Mouse (Mus musculus): ENCODE measurements around the gene Ccdc50. TPM values are rescaled to one million over a fixed set of nuclear protein-coding genes. Genes with fewer than 3 reads are reported as not detected.

Gene Ccdc50
- polyA plus RNA-seq, 1 experiment from 2014 or later: 21.3 TPM

- Histone ChIP-seq H3K27me3 (ENCODE audit: control insufficient read depth, insufficient read depth, low read length) (no peaks in the 10 kb centered on the region), H3K9ac (ENCODE audit: low read length) (no peak overlapping the region), H3K4me3 (ENCODE audit: low read depth, low read length) (no peak overlapping the region), H3K4me2 (replicated peaks; ENCODE audit: low read depth) (no peak overlapping the region), H3K27ac (replicated peaks) (no peak overlapping the region), H3K9me3 (ENCODE audit: control insufficient read depth, low read length) (no peaks in the 10 kb centered on the region), H3K4me1 (replicated peaks; ENCODE audit: control insufficient read depth, insufficient read depth) (no peaks in the 10 kb centered on the region), H3K36me3 (ENCODE audit: control insufficient read depth, insufficient read depth, low read length) (no peaks in the 10 kb centered on the region)
- DNase-seq (ENCODE audit: low spot score) (no peak), ATAC-seq (ENCODE audit: low FRiP score, low TSS enrichment) (no peak)
- 88% methylated on average over 3 of the region's 3 CpGs for WGBS
- TF ChIP-seq EP300 (optimal IDR thresholded peaks at IDR 0.05): no peak
- TF ChIP-seq CTCF (IDR thresholded peaks at IDR 0.05; ENCODE audit: low read depth): no peak
These were observed 10.5 kb downstream of the Ccdc50 start for GRCm38 (mm10) chr16:27399026-27399718.

- 87% methylated on average over 6 of the region's 6 CpGs for WGBS
- Histone ChIP-seq H3K9me3 (ENCODE audit: control insufficient read depth, low read length) (no peaks in the 10 kb centered on the region), H3K9ac (ENCODE audit: low read length) (no peak overlapping the region), H3K27me3 (ENCODE audit: control insufficient read depth, insufficient read depth, low read length) (no peaks in the 10 kb centered on the region), H3K4me2 (replicated peaks; ENCODE audit: low read depth) (no peak overlapping the region), H3K27ac (replicated peaks) (no peak overlapping the region), H3K4me3 (ENCODE audit: low read depth, low read length) (no peak overlapping the region), H3K36me3 (ENCODE audit: control insufficient read depth, insufficient read depth, low read length) (no peaks in the 10 kb centered on the region), H3K4me1 (replicated peaks; ENCODE audit: control insufficient read depth, insufficient read depth) (no peaks in the 10 kb centered on the region)
- TF ChIP-seq EP300 (optimal IDR thresholded peaks at IDR 0.05) (no peak), CTCF (IDR thresholded peaks at IDR 0.05; ENCODE audit: low read depth) (no peak)
- ATAC-seq (ENCODE audit: low FRiP score, low TSS enrichment) (no peak), DNase-seq (ENCODE audit: low spot score) (no peak)
These were observed 11.1 kb downstream of the Ccdc50 start for GRCm38 (mm10) chr16:27399719-27400253.

GRCm38 (mm10) chr16:27401579-27401978 lies 12.9 kb downstream of the Ccdc50 start:
- Histone ChIP-seq H3K36me3 (ENCODE audit: control insufficient read depth, insufficient read depth, low read length) (peaks cover under 1% of the 10 kb centered on the region; the same call in 1 of the 2 replicates), H3K4me3 (ENCODE audit: low read depth, low read length) (no peak overlapping the region), H3K27ac (replicated peaks) (no peak overlapping the region), H3K9ac (ENCODE audit: low read length) (no peak overlapping the region), H3K4me1 (replicated peaks; ENCODE audit: control insufficient read depth, insufficient read depth) (no peaks in the 10 kb centered on the region), H3K4me2 (replicated peaks; ENCODE audit: low read depth) (no peak overlapping the region), H3K27me3 (ENCODE audit: control insufficient read depth, insufficient read depth, low read length) (no peaks in the 10 kb centered on the region), H3K9me3 (ENCODE audit: control insufficient read depth, low read length) (no peaks in the 10 kb centered on the region)
- DNase-seq (ENCODE audit: low spot score) (no peak), ATAC-seq (ENCODE audit: low FRiP score, low TSS enrichment) (no peak)
- WGBS: 79% methylated on average over 2 of the region's 2 CpGs
- TF ChIP-seq CTCF (IDR thresholded peaks at IDR 0.05; ENCODE audit: low read depth): no peak
- no peak for TF ChIP-seq EP300 (optimal IDR thresholded peaks at IDR 0.05)

- ATAC-seq (ENCODE audit: low FRiP score, low TSS enrichment): no peak
- no peaks in the 10 kb centered on the region for H3K4me1 ChIP-seq (replicated peaks; ENCODE audit: control insufficient read depth, insufficient read depth)
These were observed 15.4 kb downstream of the Ccdc50 start for GRCm38 (mm10) chr16:27404107-27404506.

GRCm38 (mm10) chr16:27416937-27417584 lies 28.4 kb downstream of the Ccdc50 start:
- Histone ChIP-seq H3K9ac (ENCODE audit: low read length) (no peak overlapping the region), H3K36me3 (ENCODE audit: control insufficient read depth, insufficient read depth, low read length) (peaks cover 15% of the 10 kb centered on the region), H3K9me3 (ENCODE audit: control insufficient read depth, low read length) (no peaks in the 10 kb centered on the region), H3K4me2 (replicated peaks; ENCODE audit: low read depth) (no peak overlapping the region), H3K4me3 (ENCODE audit: low read depth, low read length) (no peak overlapping the region), H3K27ac (replicated peaks) (no peak overlapping the region), H3K4me1 (replicated peaks; ENCODE audit: control insufficient read depth, insufficient read depth) (no peaks in the 10 kb centered on the region), H3K27me3 (ENCODE audit: control insufficient read depth, insufficient read depth, low read length) (no peaks in the 10 kb centered on the region)
- DNase-seq (ENCODE audit: low spot score) (no peak), ATAC-seq (ENCODE audit: low FRiP score, low TSS enrichment) (no peak)
- 94% methylated on average over 6 of the region's 6 CpGs for WGBS
- TF ChIP-seq EP300 (optimal IDR thresholded peaks at IDR 0.05): no peak
- TF ChIP-seq CTCF (IDR thresholded peaks at IDR 0.05; ENCODE audit: low read depth): no peak

More at GRCm38 (mm10) chr16:27404107-27404506, 15.4 kb downstream of the Ccdc50 start:
- no peak for DNase-seq (ENCODE audit: low spot score)
- no peak for TF ChIP-seq CTCF (IDR thresholded peaks at IDR 0.05; ENCODE audit: low read depth)
- TF ChIP-seq EP300 (optimal IDR thresholded peaks at IDR 0.05): no peak
- no peaks in the 10 kb centered on the region for H3K9me3 ChIP-seq (ENCODE audit: control insufficient read depth, low read length)
- no peak overlapping the region for H3K27ac ChIP-seq (replicated peaks)
- H3K27me3 ChIP-seq (ENCODE audit: control insufficient read depth, insufficient read depth, low read length): no peaks in the 10 kb centered on the region
- no peak overlapping the region for H3K9ac ChIP-seq (ENCODE audit: low read length)
- peaks cover 7% of the 10 kb centered on the region; the same call in 1 of the 2 replicates for H3K36me3 ChIP-seq (ENCODE audit: control insufficient read depth, insufficient read depth, low read length)
- no peak overlapping the region for H3K4me3 ChIP-seq (ENCODE audit: low read depth, low read length)
- no peak overlapping the region for H3K4me2 ChIP-seq (replicated peaks; ENCODE audit: low read depth)

- Histone ChIP-seq H3K36me3 (ENCODE audit: control insufficient read depth, insufficient read depth, low read length) (peaks cover 17% of the 10 kb centered on the region), H3K4me1 (replicated peaks; ENCODE audit: control insufficient read depth, insufficient read depth) (no peaks in the 10 kb centered on the region), H3K27ac (replicated peaks) (no peak overlapping the region), H3K4me2 (replicated peaks; ENCODE audit: low read depth) (no peak overlapping the region), H3K27me3 (ENCODE audit: control insufficient read depth, insufficient read depth, low read length) (no peaks in the 10 kb centered on the region), H3K9me3 (ENCODE audit: control insufficient read depth, low read length) (no peaks in the 10 kb centered on the region), H3K4me3 (ENCODE audit: low read depth, low read length) (no peak overlapping the region), H3K9ac (ENCODE audit: low read length) (no peak overlapping the region)
- 84% methylated on average over 3 of the region's 3 CpGs for WGBS
- no peak for DNase-seq (ENCODE audit: low spot score)
- ATAC-seq (ENCODE audit: low FRiP score, low TSS enrichment): no peak
- TF ChIP-seq CTCF (IDR thresholded peaks at IDR 0.05; ENCODE audit: low read depth) (no peak), EP300 (optimal IDR thresholded peaks at IDR 0.05) (no peak)
These were observed 29.0 kb downstream of the Ccdc50 start for GRCm38 (mm10) chr16:27417632-27418031.
